Mouse (Mus musculus): ENCODE results near the gene Rbpjl. TPM values are rescaled to one million over a fixed set of nuclear protein-coding genes. Genes with fewer than 3 reads are reported as not detected.

The Rbpjl gene
- polyA plus RNA-seq (2012; rRNA removed): 0.23 and 0.35 TPM in 2 replicates

DNA sequence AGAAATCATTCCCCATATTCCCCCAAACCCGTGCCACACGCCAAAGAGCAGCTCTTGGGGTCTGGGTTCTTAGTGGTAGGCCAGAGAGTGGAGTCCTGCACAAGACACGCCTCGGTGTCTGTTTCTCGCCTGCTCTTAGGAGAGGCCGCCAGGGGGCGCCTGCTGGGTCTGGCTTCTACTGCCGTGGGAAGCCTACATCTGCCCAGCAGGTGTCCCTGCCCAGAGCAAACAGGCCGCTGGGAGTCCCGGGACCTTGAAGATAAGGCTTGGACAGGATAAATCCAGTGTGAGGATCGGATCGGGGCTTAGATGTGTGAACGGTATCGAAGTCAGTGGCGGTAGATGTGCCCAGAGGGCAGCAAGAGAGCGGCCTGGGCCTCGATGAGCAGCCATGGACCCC, at the start of gene Rbpjl:
Gene Rbpjl, plus strand, starts transcription at position 236 of the 400 bp plus-strand sequence.

DNA sequence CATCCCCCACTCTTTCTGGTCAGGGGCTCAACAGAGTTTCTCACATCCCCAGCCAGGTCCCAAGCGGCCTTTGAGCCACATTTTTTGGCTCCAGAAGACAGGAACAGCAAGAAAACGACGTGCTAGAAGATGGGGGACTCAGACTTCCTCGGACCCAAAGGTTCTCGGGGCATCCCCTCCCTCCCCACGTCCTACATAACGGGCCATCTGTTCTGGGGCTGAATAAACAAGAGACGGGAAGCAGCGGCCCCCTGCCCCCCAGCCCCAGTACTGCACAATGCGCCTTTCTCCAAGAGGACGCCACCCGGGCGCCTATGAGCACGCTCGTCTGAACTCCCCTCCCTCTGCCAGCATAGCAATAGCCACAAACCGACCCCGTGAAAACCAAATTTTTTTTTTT, 13.9 kb upstream of the Rbpjl start, which contains the start of gene Slpi:
Gene Slpi, minus strand, starts transcription at position 76 of the 400 bp plus-strand sequence.

GRCm38 (mm10) chr2:164405060-164405459, 2.1 kb downstream of the Rbpjl start, which contains the start of gene Matn4:
Gene Matn4, minus strand, starts transcription at chr2:164405160.

GRCm38 (mm10) chr2:164443460-164444000, 40.6 kb downstream of the Rbpjl start, which contains the start of gene Sdc4:
Gene Sdc4, minus strand, starts transcription at chr2:164443887.

DNA sequence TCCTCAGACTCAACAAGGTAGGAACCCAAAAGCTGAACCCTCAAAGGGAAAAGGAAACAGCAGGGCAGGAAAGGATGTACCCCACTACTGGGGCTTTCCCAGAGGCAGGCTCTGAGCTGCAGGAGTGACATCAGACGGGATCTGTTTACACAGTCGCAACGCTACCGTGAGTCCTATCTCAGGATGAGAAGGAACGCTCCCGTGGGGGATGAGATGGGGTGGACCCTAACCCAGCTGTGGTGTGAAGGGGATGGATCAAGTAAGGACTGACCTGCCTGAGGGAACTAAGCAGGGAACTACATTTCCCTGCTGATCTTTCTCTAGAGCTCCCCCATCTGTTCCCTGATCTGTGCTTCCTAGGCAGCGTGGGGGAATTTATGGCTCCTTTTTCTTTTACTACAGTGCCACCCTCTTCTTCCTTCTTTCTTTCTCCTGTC, 53.9 kb downstream of the Rbpjl start, which contains the start of gene Sys1:
Gene Sys1, plus strand, starts transcription at position 101 of the 437 bp plus-strand sequence.

GRCm38 (mm10) chr2:164460745-164461551, 58.0 kb downstream of the Rbpjl start, which contains the start of gene Gm20458:
Gene Gm20458, plus strand, starts transcription at chr2:164460967.

Other genes starting within 250 kb of the Rbpjl start
- gene Kcns1, start 232.0 kb upstream of the Rbpjl start, polyA plus RNA-seq (2012; rRNA removed): 3.9 and 4.0 TPM in 2 replicates
- not detected in 2 replicates for gene Wfdc5, start 220.4 kb upstream of the Rbpjl start, polyA plus RNA-seq (2012; rRNA removed)
- gene Wfdc12, start 212.5 kb upstream of the Rbpjl start, polyA plus RNA-seq (2012; rRNA removed): not detected in 2 replicates
- not detected in 2 replicates for gene Wfdc15a, start 203.0 kb upstream of the Rbpjl start, polyA plus RNA-seq (2012; rRNA removed)
- not detected in 2 replicates for gene Wfdc15b, start 181.5 kb upstream of the Rbpjl start, polyA plus RNA-seq (2012; rRNA removed)
- not detected in 2 replicates for gene Svs2, start 164.7 kb upstream of the Rbpjl start, polyA plus RNA-seq (2012; rRNA removed)
- not detected in 2 replicates for gene Svs3b, start 146.5 kb upstream of the Rbpjl start, polyA plus RNA-seq (2012; rRNA removed)
- gene Svs4, start 124.7 kb upstream of the Rbpjl start, polyA plus RNA-seq (2012; rRNA removed): not detected in 2 replicates
- not detected in 2 replicates for gene Svs3a, start 113.9 kb upstream of the Rbpjl start, polyA plus RNA-seq (2012; rRNA removed)
- not detected in 2 replicates for gene Svs6, start 86.4 kb upstream of the Rbpjl start, polyA plus RNA-seq (2012; rRNA removed)
- gene Svs5, start 70.4 kb upstream of the Rbpjl start, polyA plus RNA-seq (2012; rRNA removed): not detected in 2 replicates
- gene Slpi, start 14.0 kb upstream of the Rbpjl start, polyA plus RNA-seq (2012; rRNA removed): 0.16 and 0.70 TPM in 2 replicates
- 7.2 and 8.0 TPM in 2 replicates for gene Matn4, start 2.0 kb downstream of the Rbpjl start, polyA plus RNA-seq (2012; rRNA removed)
- gene Sdc4, start 40.7 kb downstream of the Rbpjl start, polyA plus RNA-seq (2012; rRNA removed): 4.0 and 5.1 TPM in 2 replicates
- gene Sys1, start 53.8 kb downstream of the Rbpjl start, polyA plus RNA-seq (2012; rRNA removed): 64.2 TPM in 2 replicates
- gene Gm20458, start 57.8 kb downstream of the Rbpjl start, polyA plus RNA-seq (2012; rRNA removed): 9.1 and 11.2 TPM in 2 replicates
- gene Trp53tg5, start 70.6 kb downstream of the Rbpjl start, polyA plus RNA-seq (2012; rRNA removed): not detected in 2 replicates
- gene Dbndd2, start 83.0 kb downstream of the Rbpjl start, polyA plus RNA-seq (2012; rRNA removed): 21.0 and 24.6 TPM in 2 replicates
- 81.4 and 104 TPM in 2 replicates for gene Pigt, start 94.4 kb downstream of the Rbpjl start, polyA plus RNA-seq (2012; rRNA removed)
- gene Wfdc2, start 159.3 kb downstream of the Rbpjl start, polyA plus RNA-seq (2012; rRNA removed): 2.1 and 3.3 TPM in 2 replicates
- not detected in 2 replicates for gene Spint3, start 170.3 kb downstream of the Rbpjl start, polyA plus RNA-seq (2012; rRNA removed)
- 0.15 TPM in 1 of 2 replicates, not detected in the other for gene Wfdc6a, start 182.3 kb downstream of the Rbpjl start, polyA plus RNA-seq (2012; rRNA removed)
- not detected in 2 replicates for gene Eppin, start 190.5 kb downstream of the Rbpjl start, polyA plus RNA-seq (2012; rRNA removed)
- not detected in 2 replicates for gene Wfdc6b, start 210.4 kb downstream of the Rbpjl start, polyA plus RNA-seq (2012; rRNA removed)
- not detected in 2 replicates for gene Wfdc8, start 210.5 kb downstream of the Rbpjl start, polyA plus RNA-seq (2012; rRNA removed)
- gene Wfdc16, start 235.7 kb downstream of the Rbpjl start, polyA plus RNA-seq (2012; rRNA removed): not detected in 2 replicates